Mouse (Mus musculus) adrenal gland, postnatal 36 days (tissue): ENCODE measurements around the gene Pacs1. TPM values are rescaled to one million over a fixed set of nuclear protein-coding genes. Genes with fewer than 3 reads are reported as not detected.
"Not testable (repeated sequence)": the region's sequence is repeated elsewhere in the genome, so short reads cannot be mapped to it uniquely, and the experiment has no call there.

Experiments used
- DNase-seq, 2 experiments: peaks; one replicate each; pipeline ENCODE4 v3.0.0; 2021; ENCODE audit warnings: mixed read lengths in 1 of 2
- total RNA-seq, 2 experiments: library from RNA; stranded (reverse); gene quantifications; 2 replicates each; pipeline ENCODE4 v1.2.3; 2021

The Pacs1 gene
- total RNA-seq, 2 experiments from 2014 or later = 15.6 to 23.6 TPM

GRCm38 (mm10) chr19:5268017-5268416, 4.9 kb downstream of the Pacs1 start:
- DNase-seq = no peak

- DNase-seq = no peak
These were observed 5.9 kb downstream of the Pacs1 start for GRCm38 (mm10) chr19:5267015-5267414.

GRCm38 (mm10) chr19:5257140-5257539, 15.8 kb downstream of the Pacs1 start:
- no peak for DNase-seq

DNA sequence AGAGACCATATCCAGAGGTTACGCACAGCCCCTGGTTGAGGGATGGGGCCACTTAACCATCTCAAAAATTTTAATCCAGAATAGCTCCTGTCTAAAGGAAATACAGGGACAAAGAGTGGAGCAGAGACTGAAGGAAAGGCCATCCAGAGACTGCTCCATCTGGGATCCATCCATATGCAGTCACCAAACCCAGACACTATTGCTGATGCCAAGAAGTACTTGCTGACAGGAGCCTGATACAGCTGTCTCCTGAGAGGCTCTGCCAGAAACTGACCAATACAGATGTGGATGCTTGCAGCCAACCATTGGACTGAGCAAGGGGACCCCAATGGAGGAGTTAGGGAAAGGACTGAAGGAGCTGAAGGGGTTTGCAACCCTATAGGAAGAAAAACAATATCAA, 35.9 kb downstream of the Pacs1 start:
- DNase-seq = not testable (repeated sequence)

DNA sequence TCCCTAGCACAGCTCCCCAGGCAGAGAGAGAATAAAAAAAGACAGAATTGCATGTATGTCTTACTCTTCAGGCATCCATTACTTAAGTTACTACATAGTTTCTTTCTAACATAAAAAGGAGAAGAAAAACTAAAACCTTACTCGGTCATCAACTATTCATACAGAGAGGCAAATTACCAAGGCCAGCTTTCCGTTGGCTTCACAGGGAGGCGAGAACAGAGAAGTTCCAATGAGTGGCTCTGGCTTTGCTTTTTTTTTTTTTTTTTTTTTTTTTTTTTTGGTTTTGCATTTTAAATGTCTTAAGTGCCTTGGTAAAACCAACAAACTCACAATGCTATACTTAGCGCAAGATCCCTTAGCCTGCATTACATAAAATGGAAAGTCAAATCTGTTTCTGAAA, 40.2 kb downstream of the Pacs1 start:
- no peak for DNase-seq

DNA sequence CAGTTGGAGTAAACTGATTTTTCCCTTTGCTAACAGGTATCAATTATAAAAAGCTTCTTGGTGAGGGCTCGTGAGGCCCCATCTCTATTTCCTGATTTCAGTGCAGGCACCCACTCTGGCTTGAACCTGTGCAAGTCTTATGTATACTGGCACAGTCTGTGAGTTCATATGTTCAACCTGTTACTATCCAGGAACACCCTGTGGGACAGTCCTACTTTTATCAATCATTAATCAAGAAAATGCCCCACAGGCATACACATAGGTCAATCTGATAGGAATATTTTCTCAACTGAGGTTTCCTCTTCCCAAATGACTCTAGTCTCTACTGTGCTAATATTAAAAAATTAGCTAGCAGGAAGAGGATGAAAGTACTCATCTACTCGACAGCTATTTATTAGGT, 42.8 kb downstream of the Pacs1 start:
- DNase-seq = no peak

DNA sequence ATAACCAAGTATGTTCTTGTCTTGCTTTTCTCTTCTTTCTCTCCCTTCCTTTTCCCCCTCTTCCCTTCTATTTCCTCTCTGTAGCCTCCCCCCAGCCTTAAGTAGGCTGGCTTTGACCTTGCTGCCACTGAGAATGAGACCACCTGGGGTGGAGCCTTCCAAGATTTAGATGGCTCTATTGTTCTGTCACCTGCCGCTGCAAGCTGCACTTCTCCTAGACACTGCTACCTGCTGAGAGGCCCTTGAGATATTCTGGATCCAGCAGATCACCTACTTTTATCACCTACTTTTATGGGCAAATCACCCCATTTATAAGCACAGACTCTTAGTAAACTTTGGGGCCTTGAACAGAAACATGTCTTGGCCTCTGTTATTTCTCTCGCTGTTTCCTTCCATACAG, 48.3 kb downstream of the Pacs1 start:
- no peak for DNase-seq

GRCm38 (mm10) chr19:5224077-5224476, 48.8 kb downstream of the Pacs1 start:
- DNase-seq = no peak

- no peak for DNase-seq
These were observed 51.0 kb downstream of the Pacs1 start for GRCm38 (mm10) chr19:5221926-5222325.

DNA sequence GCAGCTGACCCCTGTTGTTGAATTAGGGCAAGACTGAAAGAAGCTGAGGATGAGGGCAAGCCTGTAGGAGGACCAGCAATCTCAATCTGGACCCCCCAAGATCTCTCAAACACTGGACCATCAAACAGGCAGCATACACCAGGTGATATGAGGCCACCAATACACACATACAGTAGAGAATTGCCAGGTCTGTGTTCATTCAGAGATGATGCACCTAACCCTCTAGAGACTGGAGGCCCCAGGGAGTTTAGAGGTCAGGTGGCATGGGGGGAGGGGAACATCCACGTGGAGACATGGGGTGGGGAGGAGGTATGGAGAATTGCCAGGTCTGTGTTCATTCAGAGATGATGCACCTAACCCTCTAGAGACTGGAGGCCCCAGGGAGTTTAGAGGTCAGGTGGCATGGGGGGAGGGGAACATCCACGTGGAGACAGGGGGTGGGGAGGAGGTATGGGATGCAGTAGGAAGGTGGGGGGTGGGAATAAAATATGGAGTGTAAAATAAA, 51.6 kb downstream of the Pacs1 start:
- not testable (repeated sequence) for DNase-seq

DNA sequence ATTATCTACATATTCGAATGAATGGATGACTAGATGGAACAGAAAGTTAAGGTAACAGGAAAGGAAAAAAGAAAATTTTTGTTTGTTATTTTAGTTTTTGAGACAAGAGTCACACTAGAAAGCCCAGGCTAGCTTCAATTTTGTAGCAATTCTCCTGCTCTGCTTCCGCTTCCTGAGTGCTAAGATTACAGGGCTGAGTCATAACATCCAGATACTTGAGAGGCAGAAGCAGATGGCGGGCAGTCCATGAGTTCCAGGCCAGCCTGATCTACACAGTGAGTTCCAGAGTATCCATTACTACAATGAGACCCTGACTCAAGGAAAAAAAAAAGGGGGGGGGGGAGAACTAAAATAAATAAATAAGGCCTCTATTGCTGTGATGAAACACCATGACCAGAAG, 52.5 kb downstream of the Pacs1 start:
- no peak for DNase-seq

- DNase-seq = no peak
These were observed 71.2 kb downstream of the Pacs1 start for GRCm38 (mm10) chr19:5201691-5202090.

GRCm38 (mm10) chr19:5200617-5201016, 72.3 kb downstream of the Pacs1 start:
- not testable (repeated sequence) for DNase-seq

- DNase-seq = no peak
These were observed 74.4 kb downstream of the Pacs1 start for GRCm38 (mm10) chr19:5198553-5198952.

GRCm38 (mm10) chr19:5195417-5196035, 77.4 kb downstream of the Pacs1 start:
- DNase-seq = peak; percentile 30 to 67

GRCm38 (mm10) chr19:5192397-5192796, 80.5 kb downstream of the Pacs1 start:
- no peak for DNase-seq

GRCm38 (mm10) chr19:5187439-5187838, 85.5 kb downstream of the Pacs1 start:
- DNase-seq = no peak

DNA sequence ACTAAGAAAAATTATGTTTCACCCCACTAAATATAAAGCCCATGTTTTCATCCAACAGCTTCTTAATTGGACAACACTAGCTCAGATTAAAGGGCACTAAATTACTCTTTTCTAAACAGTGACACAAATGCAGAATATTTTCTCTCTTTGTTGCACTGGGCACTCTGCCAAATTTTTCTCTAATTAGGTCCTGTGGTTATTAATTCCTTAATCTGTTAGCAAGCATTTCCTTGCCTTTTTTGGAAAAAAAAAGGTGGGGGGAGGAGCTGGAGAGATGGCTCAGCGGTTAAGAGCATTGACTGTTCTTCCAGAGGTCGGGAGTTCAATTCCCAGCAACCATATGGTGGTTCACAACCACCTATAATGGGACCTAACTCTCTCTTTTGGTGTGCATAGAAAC, 91.0 kb downstream of the Pacs1 start:
- no peak for DNase-seq

- no peak for DNase-seq
These were observed 94.3 kb downstream of the Pacs1 start for GRCm38 (mm10) chr19:5178631-5179030.

DNA sequence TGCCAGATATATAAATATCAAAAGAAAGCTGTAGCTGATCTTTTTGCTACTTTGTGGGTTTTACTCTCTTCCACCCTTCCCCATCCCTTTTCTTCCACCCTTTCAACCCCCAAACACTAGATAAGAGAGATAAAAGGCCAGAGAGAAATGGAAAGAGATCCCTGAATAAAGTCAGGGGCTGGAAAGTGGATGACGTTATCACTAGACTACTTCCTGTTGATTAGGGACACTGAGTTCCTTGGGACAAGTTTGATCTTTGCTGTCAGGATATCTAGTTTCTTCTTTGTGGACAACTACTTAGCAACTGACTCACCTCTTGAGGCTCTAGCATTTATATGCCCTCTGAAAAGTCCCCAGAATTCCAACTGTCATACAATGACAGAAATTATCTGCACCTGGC, 102.5 kb downstream of the Pacs1 start:
- no peak for DNase-seq

- DNase-seq = no peak
These were observed 105.4 kb downstream of the Pacs1 start for GRCm38 (mm10) chr19:5167477-5167876.

DNA sequence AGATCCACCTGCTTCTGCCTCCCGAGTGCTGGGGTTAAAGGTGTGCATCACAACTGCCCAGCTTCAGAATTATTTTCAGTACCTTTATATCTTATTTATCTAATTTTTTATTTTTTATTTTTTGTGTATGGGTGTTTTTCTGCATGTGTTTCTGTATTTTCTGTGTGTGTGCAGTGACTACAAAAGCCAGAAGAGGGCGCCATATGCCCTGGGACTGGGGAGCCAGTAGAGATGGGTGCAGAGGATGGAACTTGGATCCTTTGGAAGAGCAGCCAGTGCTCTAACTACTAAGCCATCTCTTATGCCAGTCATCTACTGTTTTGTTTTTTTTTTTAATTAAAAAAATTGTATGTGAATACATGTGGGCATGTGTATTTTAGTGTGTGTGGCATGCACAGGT, 108.5 kb downstream of the Pacs1 start:
- DNase-seq = peak; percentile 27 to 36

DNA sequence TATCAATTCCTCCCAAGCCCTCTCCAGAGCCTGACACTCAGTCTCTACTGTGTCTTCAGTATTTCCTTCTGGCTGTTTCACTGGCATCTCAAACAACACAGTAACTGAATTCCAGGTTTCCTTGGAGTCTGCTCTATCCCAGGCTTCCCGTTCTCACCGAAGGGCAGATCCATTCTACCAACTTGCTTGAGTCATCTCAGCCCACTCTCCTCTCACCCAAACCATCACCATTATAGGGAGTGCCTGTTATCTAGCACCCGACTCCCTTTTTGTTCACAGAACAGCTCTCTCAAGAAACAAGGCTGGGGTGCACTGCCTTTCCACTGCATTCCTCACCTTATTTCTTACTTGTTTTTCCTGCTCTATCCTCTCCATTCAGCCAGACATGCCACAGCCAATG, 111.0 kb downstream of the Pacs1 start:
- DNase-seq = no peak

DNA sequence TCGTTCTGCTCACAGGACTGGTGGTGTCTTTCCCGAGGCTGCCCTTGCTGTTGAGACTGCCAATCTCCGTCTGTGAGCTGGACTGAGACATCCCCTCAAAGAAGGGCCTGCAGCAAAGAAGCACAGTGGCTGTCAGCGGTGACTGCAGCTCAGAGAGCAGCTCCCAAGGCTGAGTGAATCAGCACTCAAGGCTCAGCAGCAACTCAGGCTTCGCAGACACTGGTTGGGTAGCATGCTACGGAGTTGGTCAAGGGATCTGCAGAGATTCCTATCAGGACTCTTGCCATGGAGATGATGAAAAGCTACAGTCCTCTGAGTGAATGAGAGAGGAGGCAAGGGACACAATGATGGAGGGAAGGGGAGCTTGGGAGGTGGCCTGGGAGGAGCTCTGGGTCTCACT, 120.7 kb downstream of the Pacs1 start:
- peak; percentile 45 to 52 for DNase-seq

DNA sequence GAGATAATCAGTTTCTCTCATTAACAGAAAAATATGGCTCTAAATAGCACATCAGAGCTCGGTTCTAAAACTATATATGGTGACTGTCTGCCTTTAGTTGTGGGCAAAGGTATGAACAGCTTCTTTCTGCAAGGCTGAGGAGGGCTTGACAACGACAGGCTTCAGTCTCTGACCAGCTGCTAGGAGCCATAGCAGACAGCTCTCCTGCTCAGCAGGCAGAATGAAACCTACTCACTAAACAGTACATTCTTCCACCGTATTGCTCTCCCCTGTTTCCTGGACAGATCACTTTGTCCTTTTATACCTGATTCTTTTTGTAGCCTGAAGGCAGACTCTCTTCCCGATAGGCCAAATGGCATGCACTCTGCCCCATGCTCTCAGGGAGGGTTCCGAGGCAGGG, 121.2 kb downstream of the Pacs1 start:
- no peak for DNase-seq
